Mouse (Mus musculus) R1 (cell line): Measurements from ENCODE around the gene Gm10322.

ENCODE experiments used
- DNase-seq: peaks from one replicate; pipeline ENCODE4 v3.0.0-alpha.2; 2018; ENCODE audit warnings: low read depth, low spot score

Gene Gm10322

DNA sequence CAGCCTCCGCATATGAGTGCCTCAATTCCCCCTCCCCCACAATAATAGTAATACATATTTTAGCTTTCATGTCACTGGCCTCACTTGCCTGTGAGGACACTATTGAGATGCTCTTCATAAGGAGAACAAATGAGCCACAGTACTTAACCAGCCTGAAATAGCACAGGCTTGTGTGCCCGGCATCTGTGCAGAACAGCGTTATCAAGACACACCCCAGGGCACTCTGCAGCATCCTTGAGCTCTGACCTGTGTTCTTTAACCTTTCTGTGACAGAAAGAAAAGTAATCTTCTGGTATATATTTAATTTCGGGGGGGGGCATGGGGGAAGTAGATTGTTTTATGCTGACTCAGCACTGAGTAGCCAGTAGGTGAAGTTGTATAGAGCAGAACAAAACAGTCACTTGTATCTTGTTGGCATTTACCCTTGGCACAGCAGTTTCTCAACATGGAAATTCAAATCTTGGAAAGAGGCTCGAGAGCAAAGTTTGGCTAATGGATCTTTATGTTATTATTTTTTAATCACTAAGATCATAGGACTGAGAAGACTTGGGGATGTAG lies 31.0 kb downstream of the Gm10322 start:
- DNase-seq: no peak

- no peak for DNase-seq
Measured at GRCm38 (mm10) chr10:59656799-59657198, 40.9 kb downstream of the Gm10322 start.

DNA sequence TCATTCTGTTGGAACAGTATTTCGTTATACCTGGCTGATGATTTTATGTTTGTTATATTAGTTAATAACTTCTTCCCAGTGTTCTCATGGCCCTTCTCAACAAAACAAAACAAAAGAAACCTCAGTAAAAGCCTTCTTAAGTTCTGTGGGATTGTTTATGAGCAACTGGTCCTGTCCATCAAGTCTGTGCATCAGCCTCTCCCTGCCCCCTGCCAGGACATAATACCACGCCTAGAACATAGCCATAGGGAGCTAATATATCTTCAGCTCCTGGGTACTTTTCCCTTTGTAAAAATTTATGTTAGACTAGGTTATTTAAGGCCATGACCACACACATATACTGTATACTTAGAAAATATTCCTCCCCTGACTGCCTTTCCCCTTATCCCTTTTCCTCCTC lies 48.9 kb downstream of the Gm10322 start:
- no peak for DNase-seq

- DNase-seq: no peak
Measured at GRCm38 (mm10) chr10:59665503-59666291, 49.8 kb downstream of the Gm10322 start.
